ENCODE assay signal across 24 mouse cellular contexts in the genomic region with DNA sequence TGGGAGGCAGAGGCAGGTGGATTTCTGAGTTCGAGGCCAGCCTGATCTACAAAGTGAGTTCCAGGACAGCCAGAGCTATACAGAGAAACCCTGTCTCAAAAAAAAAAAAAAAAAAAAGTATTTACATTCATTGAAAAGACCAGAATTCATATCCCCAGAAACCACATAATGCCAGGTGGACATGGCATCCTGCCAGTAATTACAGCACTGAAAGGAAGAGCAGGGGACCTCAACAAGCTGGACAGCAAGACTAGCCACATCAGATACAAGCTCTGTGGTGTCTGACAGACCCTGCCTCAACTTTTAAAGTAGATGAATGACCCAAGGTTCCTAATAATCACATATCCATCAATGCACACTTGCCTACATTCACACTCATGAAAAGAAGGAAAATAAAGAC.
"Had no signal": no experiment of that assay in that cellular context is flagged by ENCODE, and none has a peak within 500 bp of the region (broad histone marks: within the 10 kb centered on the region; RNA-seq: fewer than 3 reads in every experiment).

No protein-coding gene starts in this region.

- H3K27ac ChIP-seq: heart, embryonic 10.5 days; hindbrain, embryonic 13.5 days; hindbrain, embryonic 15.5 days; hindbrain, postnatal 0 days; kidney, embryonic 15.5 days; kidney, postnatal 0 days; limb, embryonic 13.5 days; limb, embryonic 15.5 days; liver, embryonic 12.5 days; liver, embryonic 14.5 days had no signal

- H3K4me2 ChIP-seq: heart, embryonic 12.5 days; hindbrain, embryonic 13.5 days; hindbrain, embryonic 15.5 days; kidney, embryonic 15.5 days; limb, embryonic 13.5 days; limb, embryonic 15.5 days; liver, embryonic 12.5 days had no signal

- H3K27me3 ChIP-seq: heart, embryonic 12.5 days; hindbrain, embryonic 13.5 days; hindbrain, embryonic 15.5 days; kidney, embryonic 15.5 days; limb, embryonic 13.5 days; limb, embryonic 15.5 days; liver, embryonic 12.5 days had no signal

- H3K4me1 ChIP-seq: hindbrain, embryonic 13.5 days; hindbrain, embryonic 15.5 days; kidney, embryonic 15.5 days; limb, embryonic 13.5 days; limb, embryonic 15.5 days; liver, embryonic 12.5 days had no signal

- H3K9me3 ChIP-seq: heart, embryonic 10.5 days; heart, embryonic 12.5 days; hindbrain, embryonic 13.5 days; hindbrain, embryonic 15.5 days; kidney, embryonic 15.5 days; limb, embryonic 13.5 days; limb, embryonic 15.5 days; liver, embryonic 12.5 days had no signal

- H3K4me3 ChIP-seq: heart, embryonic 10.5 days; heart, embryonic 12.5 days; hindbrain, embryonic 13.5 days; hindbrain, embryonic 15.5 days; kidney, embryonic 15.5 days; limb, embryonic 13.5 days; limb, embryonic 15.5 days; liver, embryonic 12.5 days had no signal

- ATAC-seq: hindbrain, postnatal 0 days; intestine, embryonic 16.5 days; liver, embryonic 12.5 days had no signal

- H3K9ac ChIP-seq: heart, embryonic 12.5 days; hindbrain, embryonic 13.5 days; hindbrain, embryonic 15.5 days; kidney, embryonic 15.5 days; limb, embryonic 13.5 days; limb, embryonic 15.5 days; liver, embryonic 12.5 days; liver, embryonic 14.5 days had no signal

- DNase-seq: gastrocnemius, postnatal 14 days; gastrocnemius, postnatal 36 days; heart, adult 18-20 months; heart, postnatal 10 days; kidney, adult 11 months; kidney, adult 2 months; kidney, adult 9 months; kidney, postnatal 14 days; kidney, postnatal 36 days; layer of hippocampus, adult 9-11 months; layer of hippocampus, postnatal 36 days; left cerebral cortex, postnatal 4 days had no signal
